Mouse (Mus musculus) G1E (cell line): Measurements from ENCODE around the gene Lrrc29.

Source experiments
- CTCF ChIP-seq: IDR thresholded peaks from 2 replicates; pipeline ENCODE4 v1.5.1; 2012; ENCODE audit warnings: low read depth, low read length, inconsistent platforms, mixed read lengths
- GATA1 ChIP-seq: IDR thresholded peaks from 2 replicates; pipeline ENCODE4 v1.6.1; 2012; ENCODE audit warnings: borderline replicate concordance, low read length, inconsistent platforms, mixed read lengths
- TAL1 ChIP-seq: conservative IDR thresholded peaks from 2 replicates; pipeline ENCODE4 v1.6.1; 2012; ENCODE audit warnings: low read depth, low read length, inconsistent platforms, mixed read lengths

GRCm38 (mm10) chr8:105303396-105303795, 22.7 kb downstream of the Lrrc29 start:
- no peak for TF ChIP-seq CTCF
- no peak for TF ChIP-seq TAL1
- TF ChIP-seq GATA1, result no peak
